Mouse (Mus musculus) forebrain, postnatal 0 days (tissue): ENCODE measurements around the gene Lce3b. TPM values are rescaled to one million over a fixed set of nuclear protein-coding genes. Genes with fewer than 3 reads are reported as not detected.

Source experiments
- ATAC-seq: fragments of 200-750 bp; cut with Nextera tagmentation; 2 replicates; pipeline ENCODE4 v1.8.0; 2017; ENCODE audit warnings: mild to moderate bottlenecking, moderate library complexity
- DNase-seq: peaks from one replicate; pipeline ENCODE4 v3.0.0-alpha.2; 2015
- H3K27ac ChIP-seq: fragments of 300-500 bp; sonication (generic); 2 replicates; pipeline ENCODE4 v1.5.1; 2014; ENCODE audit warnings: low read depth, mild to moderate bottlenecking, antibody characterized with exemption, low read length, moderate library complexity, mixed read lengths
- H3K27me3 ChIP-seq: fragments of 300-500 bp; sonication (generic); 2 replicates; pipeline ENCODE4 v1.6.1; 2014; ENCODE audit warnings: mild to moderate bottlenecking, low read length, mixed read lengths; ENCODE audit not compliant: insufficient read depth
- H3K36me3 ChIP-seq: fragments of 300-500 bp; sonication (generic); 2 replicates; pipeline ENCODE4 v1.6.1; 2014; ENCODE audit warnings: mild to moderate bottlenecking, moderate library complexity; ENCODE audit not compliant: insufficient read depth
- H3K4me1 ChIP-seq: fragments of 300-500 bp; sonication (generic); 2 replicates; pipeline ENCODE4 v1.6.1; 2014; ENCODE audit warnings: antibody characterized with exemption; ENCODE audit not compliant: insufficient read depth
- H3K4me2 ChIP-seq: fragments of 300-500 bp; sonication (generic); 2 replicates; pipeline ENCODE4 v1.6.1; 2014; ENCODE audit warnings: low read depth, mild to moderate bottlenecking, moderate library complexity
- H3K4me3 ChIP-seq: fragments of 300-500 bp; sonication (generic); 2 replicates; pipeline ENCODE4 v1.5.1; 2014; ENCODE audit warnings: low read depth, low read length, mixed read lengths
- H3K9ac ChIP-seq: fragments of 300-500 bp; sonication (generic); 2 replicates; pipeline ENCODE4 v1.6.1; 2014; ENCODE audit warnings: mild to moderate bottlenecking
- H3K9me3 ChIP-seq: fragments of 300-500 bp; sonication (generic); 2 replicates; pipeline ENCODE4 v1.6.1; 2016; ENCODE audit warnings: low read length
- CTCF ChIP-seq: sonication (generic); IDR thresholded peaks from 2 replicates; pipeline ENCODE4 v1.5.1; 2016; ENCODE audit warnings: antibody characterized with exemption, control low read depth, low read depth
- WGBS: fragments of 180-500 bp; shearing (Covaris S2); extraction: QIAGEN DNeasy Blood & Tissue Kit; methylation state at CpG from one replicate; pipeline ENCODE4 v1.1.7; 2014; 5-methylcytosine and 5-hydroxymethylcytosine counted together
- polyA plus RNA-seq: library from polyadenylated mRNA; unstranded; fragments of >200 nt; fragmentation: Nextera tagmentation; extraction: Ambion mirVana; gene quantifications from 2 replicates; pipeline ENCODE4 v1.2.1, GENCODE M21; 2015
- total RNA-seq: library from RNA; depleted of rRNA; stranded (reverse); fragments of >200 nt; gene quantifications from 2 replicates; pipeline ENCODE4 v1.2.3, GENCODE M21; 2014; rRNA removed

Gene Lce3b
- total RNA-seq (not detected in 2 replicates), polyA plus RNA-seq (not detected in 2 replicates)

DNA sequence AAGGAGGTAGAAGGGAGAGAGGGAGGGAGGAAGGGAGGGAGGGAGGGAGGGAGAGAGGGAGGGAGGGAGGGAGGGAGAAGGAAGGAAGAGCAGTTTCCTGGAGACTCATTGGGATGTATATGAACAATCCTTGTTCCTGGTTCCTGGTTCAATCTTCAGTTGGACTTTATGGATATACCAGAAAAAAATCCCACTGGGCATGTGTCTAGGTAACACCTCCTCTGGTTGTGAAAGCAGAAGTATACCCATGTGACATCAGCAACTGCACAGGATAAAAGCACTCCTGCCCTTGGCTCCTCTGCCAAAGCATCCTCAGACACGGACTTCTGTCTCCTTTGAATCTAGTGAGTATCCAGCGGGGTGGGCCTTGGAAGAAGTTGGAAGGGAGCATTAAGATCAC is at the start of gene Lce3b:
TSS of gene Lce3b (plus strand) at position 301 of the 400 bp plus-strand sequence.
- no peak within 1 kb of the TSS for H3K4me2 ChIP-seq
- no peak for TF ChIP-seq CTCF
- H3K4me3 ChIP-seq, result no peak within 1 kb of the TSS
- no peak within 1 kb of the TSS for H3K27ac ChIP-seq
- no peaks in the 10 kb centered on the region for H3K9me3 ChIP-seq
- no peaks in the 10 kb centered on the region for H3K36me3 ChIP-seq
- ATAC-seq (no peak), DNase-seq (no peak)
- 61% methylated on average over 2 of the region's 2 CpGs for WGBS
- H3K4me1 ChIP-seq, result no peaks in the 10 kb centered on the region
- no peak within 1 kb of the TSS for H3K9ac ChIP-seq
- H3K27me3 ChIP-seq, result no peaks in the 10 kb centered on the region

DNA sequence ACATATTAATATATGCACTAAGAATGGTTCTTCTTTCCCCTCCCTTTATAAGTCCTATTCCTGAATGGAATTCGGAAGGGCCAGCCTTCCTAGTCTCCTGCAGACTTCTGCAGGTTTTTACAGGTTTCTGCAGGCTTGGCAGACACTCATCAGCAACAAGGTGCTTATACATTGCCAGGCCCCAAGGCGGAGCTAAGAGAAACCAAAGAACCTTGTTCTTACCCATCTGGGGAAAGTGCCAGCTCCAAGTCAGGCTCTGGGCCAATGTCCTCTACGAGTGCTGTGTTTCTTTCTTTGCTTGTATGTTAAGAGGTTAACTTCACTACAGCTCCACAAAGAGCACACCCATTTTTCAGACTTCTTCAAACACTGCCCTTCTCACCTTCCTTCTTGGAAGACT is 38.7 kb upstream of the Lce3b start:
- TF ChIP-seq CTCF, result no peak
- 48% methylated on average over 3 of the region's 3 CpGs for WGBS
- H3K36me3 ChIP-seq, result no peaks in the 10 kb centered on the region
- no peak overlapping the region for H3K4me3 ChIP-seq
- DNase-seq, result no peak
- H3K27me3 ChIP-seq, result no peaks in the 10 kb centered on the region
- H3K4me2 ChIP-seq, result no peak overlapping the region
- no peak overlapping the region for H3K27ac ChIP-seq
- H3K4me1 ChIP-seq, result no peaks in the 10 kb centered on the region
- no peaks in the 10 kb centered on the region for H3K9me3 ChIP-seq
- ATAC-seq, result no peak
- no peak overlapping the region for H3K9ac ChIP-seq

DNA sequence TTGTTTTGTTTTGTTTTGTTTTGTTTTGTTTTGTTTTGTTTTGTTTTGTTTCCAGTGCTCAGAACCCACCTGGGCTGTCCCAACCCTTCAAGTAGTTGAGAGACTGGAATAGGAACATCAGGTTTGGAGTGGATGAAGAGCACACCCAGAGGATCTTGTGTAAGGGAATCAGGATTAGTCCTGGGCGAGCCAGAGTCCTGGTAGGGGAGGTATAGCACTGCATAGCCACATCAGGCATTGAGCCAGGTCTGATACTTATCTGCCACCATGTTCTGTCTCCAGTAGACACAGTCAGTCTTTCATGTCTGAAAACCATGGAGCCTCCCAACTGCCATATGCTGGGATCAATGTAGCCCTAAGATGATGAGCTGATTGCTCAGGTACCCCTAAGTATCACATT is 38.3 kb upstream of the Lce3b start:
- DNase-seq, result no peak
- WGBS, result 67% methylated on average over 1 of the region's 1 CpGs
- H3K27me3 ChIP-seq, result no peaks in the 10 kb centered on the region

DNA sequence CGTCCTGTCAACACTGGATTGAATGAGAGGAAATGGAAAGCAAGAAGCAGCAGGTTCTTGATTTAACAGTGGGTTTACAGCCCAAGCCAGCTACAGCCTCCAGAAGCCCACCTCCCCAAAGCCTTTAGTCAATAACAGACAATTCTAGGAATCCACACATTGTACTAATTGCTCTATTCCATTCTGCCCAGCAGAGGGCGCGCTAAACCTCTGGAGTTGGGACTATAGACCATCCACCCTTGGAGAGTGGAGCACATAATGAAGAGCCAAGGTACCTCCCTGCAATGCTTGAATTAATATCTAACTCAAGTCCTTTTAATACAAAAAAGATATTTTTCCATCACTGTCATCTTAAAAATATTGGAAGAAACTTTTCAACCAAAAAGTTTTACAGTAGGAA is 29.8 kb upstream of the Lce3b start:
- TF ChIP-seq CTCF, result peak; percentile 59
- no peak overlapping the region for H3K4me3 ChIP-seq
- H3K9me3 ChIP-seq, result no peaks in the 10 kb centered on the region
- 21% methylated on average over 3 of the region's 3 CpGs for WGBS
- ATAC-seq (no peak), DNase-seq (peak; percentile 26)
- no peaks in the 10 kb centered on the region for H3K27me3 ChIP-seq
- H3K27ac ChIP-seq, result no peak overlapping the region
- no peaks in the 10 kb centered on the region for H3K36me3 ChIP-seq
- H3K9ac ChIP-seq, result no peak overlapping the region
- no peak overlapping the region for H3K4me2 ChIP-seq
- H3K4me1 ChIP-seq, result no peaks in the 10 kb centered on the region

More for the DNA sequence above, 38.3 kb upstream of the Lce3b start:
- Histone ChIP-seq H3K4me1 (no peaks in the 10 kb centered on the region), H3K4me2 (no peak overlapping the region), H3K9ac (no peak overlapping the region), H3K9me3 (no peaks in the 10 kb centered on the region), H3K4me3 (no peak overlapping the region), H3K27ac (no peak overlapping the region), H3K36me3 (no peaks in the 10 kb centered on the region)
- no peak for ATAC-seq
- no peak for TF ChIP-seq CTCF

DNA sequence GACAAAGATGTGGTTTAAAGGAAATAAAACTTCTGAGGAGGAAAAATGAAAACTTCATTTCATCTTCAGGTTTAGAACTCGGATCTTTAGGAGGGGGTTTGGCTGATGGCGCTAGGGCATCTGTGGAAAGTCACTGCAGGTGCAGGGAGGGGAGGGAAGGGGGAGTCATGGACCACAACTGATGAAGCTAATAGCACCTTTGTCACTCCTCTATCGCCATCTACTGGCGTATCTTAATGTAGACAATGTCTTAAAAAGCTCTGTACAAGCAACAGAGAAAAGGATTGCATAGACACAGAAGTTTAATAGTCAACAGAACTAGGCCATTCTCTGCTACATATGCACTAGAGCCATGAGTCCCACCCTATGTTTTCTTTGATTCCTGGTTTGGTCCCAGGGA is 29.1 kb upstream of the Lce3b start:
- H3K4me3 ChIP-seq, result no peak overlapping the region
- H3K9me3 ChIP-seq, result no peaks in the 10 kb centered on the region
- TF ChIP-seq CTCF, result peak; percentile 58
- H3K27me3 ChIP-seq, result no peaks in the 10 kb centered on the region
- H3K9ac ChIP-seq, result no peak overlapping the region
- no peak overlapping the region for H3K4me2 ChIP-seq
- WGBS, result 33% methylated on average over 4 of the region's 4 CpGs
- H3K4me1 ChIP-seq, result no peaks in the 10 kb centered on the region
- ATAC-seq, result peak; percentile 62; the same call in 1 of the 2 replicates
- no peak overlapping the region for H3K27ac ChIP-seq
- H3K36me3 ChIP-seq, result no peaks in the 10 kb centered on the region
- DNase-seq, result peak; percentile 36

DNA sequence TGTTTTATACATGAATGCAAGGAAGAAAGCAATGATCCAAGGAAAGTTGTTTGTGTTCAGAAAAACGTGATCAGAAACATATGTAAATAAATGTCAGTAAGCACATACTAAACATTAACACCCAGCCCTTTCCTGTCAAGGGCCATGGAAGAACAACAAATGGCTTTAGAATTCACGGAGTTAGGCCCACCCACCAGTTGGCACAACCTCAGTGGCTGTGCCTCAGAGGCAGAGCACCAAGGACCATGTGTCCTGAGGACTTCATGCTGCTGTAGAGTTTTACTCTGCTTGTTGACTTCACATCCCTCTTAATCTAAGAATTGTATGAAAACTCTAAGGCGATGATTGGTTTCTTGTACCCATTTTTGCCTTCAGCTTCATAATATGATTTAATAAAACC is 27.6 kb upstream of the Lce3b start:
- ATAC-seq (no peak), DNase-seq (no peak)

DNA sequence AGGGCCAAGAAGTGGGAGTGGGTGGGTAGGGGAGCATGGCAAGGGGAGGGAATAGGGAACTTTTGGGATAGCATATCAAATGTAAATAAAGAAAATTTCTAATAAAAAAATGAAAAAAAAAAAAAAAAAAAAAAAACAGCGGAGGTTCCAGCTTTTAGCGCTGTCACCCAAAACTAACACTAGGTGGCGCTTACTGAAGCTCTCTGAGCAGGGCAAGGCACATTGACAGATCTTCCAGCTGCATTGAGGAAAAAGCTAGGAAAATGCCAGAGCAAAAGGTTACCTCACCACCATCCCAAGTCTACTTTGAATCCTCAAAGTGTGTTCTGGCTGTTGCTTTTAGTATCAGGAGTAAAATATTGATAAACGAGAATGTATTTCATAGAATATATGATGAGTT is 25.2 kb upstream of the Lce3b start:
- H3K27ac ChIP-seq, result no peak overlapping the region
- no peaks in the 10 kb centered on the region for H3K27me3 ChIP-seq
- no peaks in the 10 kb centered on the region for H3K36me3 ChIP-seq
- no peaks in the 10 kb centered on the region for H3K4me1 ChIP-seq
- ATAC-seq, result peak; percentile 70; the same call in 1 of the 2 replicates
- no peak overlapping the region for H3K4me2 ChIP-seq
- peak; percentile 36 for DNase-seq
- peak; percentile 67 for TF ChIP-seq CTCF
- WGBS, result 29% methylated on average over 4 of the region's 4 CpGs
- no peak overlapping the region for H3K9ac ChIP-seq
- no peak overlapping the region for H3K4me3 ChIP-seq
- H3K9me3 ChIP-seq, result no peaks in the 10 kb centered on the region

More for the DNA sequence above, 27.6 kb upstream of the Lce3b start:
- WGBS, result 51% methylated on average over 3 of the region's 3 CpGs
- Histone ChIP-seq H3K27ac (no peak overlapping the region), H3K4me3 (no peak overlapping the region), H3K4me1 (no peaks in the 10 kb centered on the region), H3K4me2 (no peak overlapping the region), H3K27me3 (no peaks in the 10 kb centered on the region), H3K36me3 (no peaks in the 10 kb centered on the region), H3K9ac (no peak overlapping the region), H3K9me3 (no peaks in the 10 kb centered on the region)
- TF ChIP-seq CTCF, result no peak
